Mouse (Mus musculus) testis, adult 2 months (tissue): ENCODE data around the gene Ugt2b35.
"Not testable (repeated sequence)": the region's sequence is repeated elsewhere in the genome, so short reads cannot be mapped to it uniquely, and the experiment has no call there.

Source experiments
- CTCF ChIP-seq: fragments of 200-500 bp; IDR thresholded peaks from 2 replicates; pipeline ENCODE4 v1.5.1; 2012; ENCODE audit warnings: low read depth, mild to moderate bottlenecking, inconsistent platforms, low read length, moderate library complexity; ENCODE audit not compliant: control insufficient read depth, insufficient read depth, insufficient replicate concordance
- POLR2A ChIP-seq: fragments of 200-500 bp; IDR thresholded peaks from 2 replicates; pipeline ENCODE4 v1.6.1; 2012; ENCODE audit warnings: low read depth, mild to moderate bottlenecking, inconsistent platforms, low read length, moderate library complexity; ENCODE audit not compliant: control insufficient read depth

GRCm38 (mm10) chr5:86962849-86963248 is 37.8 kb upstream of the Ugt2b35 start:
- TF ChIP-seq CTCF, POLR2A: not testable (repeated sequence)
